Mouse (Mus musculus): ENCODE data around the gene Acvr1. TPM values are rescaled to one million over a fixed set of nuclear protein-coding genes. Genes with fewer than 3 reads are reported as not detected.
A peak's percentile ranks its signal among the peaks of the same experiment; 100 is the strongest.

The Acvr1 gene
- polyA plus RNA-seq, 1 experiment from 2014 or later: 8.0 TPM

DNA sequence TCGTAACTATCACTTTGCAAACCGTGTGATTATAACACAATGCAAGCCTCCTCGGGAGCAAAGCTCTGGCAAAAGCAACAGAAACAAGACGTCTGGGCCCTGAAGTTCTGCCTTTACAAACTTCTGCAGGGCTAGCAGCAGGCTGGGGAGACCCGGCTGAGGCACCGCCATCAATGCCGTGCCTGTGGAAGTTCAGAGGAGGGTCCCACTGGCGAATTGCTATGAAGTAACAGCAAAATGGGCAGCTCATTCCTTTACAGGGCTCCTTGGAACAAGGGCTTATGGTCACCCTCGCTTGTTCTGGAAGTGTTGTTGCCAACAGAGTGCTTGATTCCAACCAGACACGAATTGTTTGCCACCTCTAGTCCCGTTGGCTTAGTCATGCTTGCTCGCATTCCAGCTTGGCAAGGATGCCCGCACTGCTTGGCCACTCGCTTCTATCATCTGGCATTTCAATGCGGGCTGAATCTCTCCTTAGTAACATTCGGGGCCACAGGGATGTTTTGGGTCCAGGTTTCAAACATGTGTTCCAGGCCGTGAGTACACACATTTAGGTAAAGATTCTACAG, 29.9 kb upstream of the Acvr1 start:
- no peak for ATAC-seq (replicated peaks; ENCODE audit: low FRiP score, low TSS enrichment, low read depth)
- Histone ChIP-seq H3K27me3 (replicated peaks; ENCODE audit: control insufficient read depth, insufficient read depth, low read length) (no peaks in the 10 kb centered on the region), H3K9me3 (ENCODE audit: control insufficient read depth, low read length) (no peaks in the 10 kb centered on the region), H3K9ac (ENCODE audit: low read length) (no peak overlapping the region), H3K4me3 (ENCODE audit: low read depth, low read length) (no peak overlapping the region), H3K4me2 (ENCODE audit: low read length) (no peak overlapping the region), H3K4me1 (replicated peaks; ENCODE audit: control insufficient read depth, insufficient read depth, low read length) (peaks cover 13% of the 10 kb centered on the region; the same call in 1 of the 2 replicates), H3K27ac (ENCODE audit: low read depth) (no peak overlapping the region), H3K36me3 (ENCODE audit: control insufficient read depth, insufficient read depth, low read length) (no peaks in the 10 kb centered on the region)
- no peak for DNase-seq (ENCODE audit: low spot score)
- 85% methylated on average over 17 of the region's 17 CpGs for whole genome bisulfite sequencing

GRCm38 (mm10) chr2:58595350-58595749, 28.4 kb upstream of the Acvr1 start:
- DNase-seq (ENCODE audit: low spot score) (no peak), ATAC-seq (replicated peaks; ENCODE audit: low FRiP score, low TSS enrichment, low read depth) (no peak)
- Histone ChIP-seq H3K4me1 (replicated peaks; ENCODE audit: control insufficient read depth, insufficient read depth, low read length) (peaks cover 17% of the 10 kb centered on the region; the same call in 1 of the 2 replicates), H3K9ac (ENCODE audit: low read length) (no peak overlapping the region), H3K36me3 (ENCODE audit: control insufficient read depth, insufficient read depth, low read length) (no peaks in the 10 kb centered on the region), H3K4me3 (ENCODE audit: low read depth, low read length) (no peak overlapping the region), H3K27me3 (replicated peaks; ENCODE audit: control insufficient read depth, insufficient read depth, low read length) (no peaks in the 10 kb centered on the region), H3K4me2 (ENCODE audit: low read length) (0 out of 2 replicates have a peak overlapping the region, but pooled peaks have one; percentile 7), H3K9me3 (ENCODE audit: control insufficient read depth, low read length) (no peaks in the 10 kb centered on the region), H3K27ac (ENCODE audit: low read depth) (peak overlapping the region; percentile 57; the same call in 1 of the 2 replicates)
- WGBS: 27% methylated on average over 9 of the region's 9 CpGs

GRCm38 (mm10) chr2:58590055-58590454, 23.1 kb upstream of the Acvr1 start:
- WGBS: 100% methylated on average over 1 of the region's 1 CpGs
- no peaks in the 10 kb centered on the region for H3K36me3 ChIP-seq (ENCODE audit: control insufficient read depth, insufficient read depth, low read length)
- H3K4me1 ChIP-seq (replicated peaks; ENCODE audit: control insufficient read depth, insufficient read depth, low read length): peaks cover 11% of the 10 kb centered on the region; the same call in 1 of the 2 replicates
- no peaks in the 10 kb centered on the region for H3K9me3 ChIP-seq (ENCODE audit: control insufficient read depth, low read length)
- no peak overlapping the region for H3K4me2 ChIP-seq (ENCODE audit: low read length)
- H3K9ac ChIP-seq (ENCODE audit: low read length): no peak overlapping the region
- no peaks in the 10 kb centered on the region for H3K27me3 ChIP-seq (replicated peaks; ENCODE audit: control insufficient read depth, insufficient read depth, low read length)
- no peak overlapping the region for H3K4me3 ChIP-seq (ENCODE audit: low read depth, low read length)
- peak; percentile 47; the same call in 1 of the 2 replicates for ATAC-seq (replicated peaks; ENCODE audit: low FRiP score, low TSS enrichment, low read depth)
- H3K27ac ChIP-seq (ENCODE audit: low read depth): no peak overlapping the region
- no peak for DNase-seq (ENCODE audit: low spot score)

- H3K36me3 ChIP-seq (ENCODE audit: control insufficient read depth, insufficient read depth, low read length): no peaks in the 10 kb centered on the region
- H3K4me2 ChIP-seq (ENCODE audit: low read length): no peak overlapping the region
- ATAC-seq (replicated peaks; ENCODE audit: low FRiP score, low TSS enrichment, low read depth): no peak
- H3K9me3 ChIP-seq (ENCODE audit: control insufficient read depth, low read length): no peaks in the 10 kb centered on the region
- no peak overlapping the region for H3K9ac ChIP-seq (ENCODE audit: low read length)
- WGBS: 48% methylated on average over 4 of the region's 4 CpGs
- 0 out of 2 replicates have a peak, but pooled peaks cover 9% of the 10 kb centered on the region for H3K4me1 ChIP-seq (replicated peaks; ENCODE audit: control insufficient read depth, insufficient read depth, low read length)
- H3K27ac ChIP-seq (ENCODE audit: low read depth): no peak overlapping the region
- no peak overlapping the region for H3K4me3 ChIP-seq (ENCODE audit: low read depth, low read length)
- no peak for DNase-seq (ENCODE audit: low spot score)
- H3K27me3 ChIP-seq (replicated peaks; ENCODE audit: control insufficient read depth, insufficient read depth, low read length): no peaks in the 10 kb centered on the region
These were observed 22.7 kb upstream of the Acvr1 start for GRCm38 (mm10) chr2:58589637-58590036.

GRCm38 (mm10) chr2:58586311-58586710, 19.4 kb upstream of the Acvr1 start:
- ATAC-seq (replicated peaks; ENCODE audit: low FRiP score, low TSS enrichment, low read depth): no peak

GRCm38 (mm10) chr2:58574167-58574566, 7.2 kb upstream of the Acvr1 start:
- no peak for ATAC-seq (replicated peaks; ENCODE audit: low FRiP score, low TSS enrichment, low read depth)
- 81% methylated on average over 2 of the region's 2 CpGs for WGBS
- Histone ChIP-seq H3K4me1 (replicated peaks; ENCODE audit: control insufficient read depth, insufficient read depth, low read length) (peaks cover 2% of the 10 kb centered on the region; the same call in 1 of the 2 replicates), H3K27me3 (replicated peaks; ENCODE audit: control insufficient read depth, insufficient read depth, low read length) (no peaks in the 10 kb centered on the region), H3K4me3 (ENCODE audit: low read depth, low read length) (no peak overlapping the region), H3K36me3 (ENCODE audit: control insufficient read depth, insufficient read depth, low read length) (no peaks in the 10 kb centered on the region), H3K9me3 (ENCODE audit: control insufficient read depth, low read length) (no peaks in the 10 kb centered on the region), H3K27ac (ENCODE audit: low read depth) (no peak overlapping the region), H3K9ac (ENCODE audit: low read length) (no peak overlapping the region), H3K4me2 (ENCODE audit: low read length) (no peak overlapping the region)
- no peak for DNase-seq (ENCODE audit: low spot score)

More at GRCm38 (mm10) chr2:58586311-58586710, 19.4 kb upstream of the Acvr1 start:
- Histone ChIP-seq H3K4me2 (ENCODE audit: low read length) (no peak overlapping the region), H3K4me3 (ENCODE audit: low read depth, low read length) (no peak overlapping the region), H3K27ac (ENCODE audit: low read depth) (no peak overlapping the region), H3K27me3 (replicated peaks; ENCODE audit: control insufficient read depth, insufficient read depth, low read length) (no peaks in the 10 kb centered on the region), H3K9ac (ENCODE audit: low read length) (no peak overlapping the region), H3K9me3 (ENCODE audit: control insufficient read depth, low read length) (no peaks in the 10 kb centered on the region), H3K36me3 (ENCODE audit: control insufficient read depth, insufficient read depth, low read length) (no peaks in the 10 kb centered on the region), H3K4me1 (replicated peaks; ENCODE audit: control insufficient read depth, insufficient read depth, low read length) (0 out of 2 replicates have a peak, but pooled peaks cover 9% of the 10 kb centered on the region)
- DNase-seq (ENCODE audit: low spot score): no peak
- WGBS: 70% methylated on average over 10 of the region's 10 CpGs

GRCm38 (mm10) chr2:58568841-58569645, 2.1 kb upstream of the Acvr1 start:
- DNase-seq (ENCODE audit: low spot score): no peak
- Histone ChIP-seq H3K9me3 (ENCODE audit: control insufficient read depth, low read length) (no peaks in the 10 kb centered on the region), H3K4me2 (ENCODE audit: low read length) (peak overlapping the region; percentile 68), H3K4me1 (replicated peaks; ENCODE audit: control insufficient read depth, insufficient read depth, low read length) (peaks cover 19% of the 10 kb centered on the region), H3K9ac (ENCODE audit: low read length) (no peak overlapping the region), H3K4me3 (ENCODE audit: low read depth, low read length) (no peak overlapping the region), H3K27ac (ENCODE audit: low read depth) (no peak overlapping the region), H3K36me3 (ENCODE audit: control insufficient read depth, insufficient read depth, low read length) (no peaks in the 10 kb centered on the region), H3K27me3 (replicated peaks; ENCODE audit: control insufficient read depth, insufficient read depth, low read length) (no peaks in the 10 kb centered on the region)
- 69% methylated on average over 4 of the region's 4 CpGs for WGBS
- ATAC-seq (replicated peaks; ENCODE audit: low FRiP score, low TSS enrichment, low read depth): no peak

GRCm38 (mm10) chr2:58567866-58568719, 1.1 kb upstream of the Acvr1 start:
- no peaks in the 10 kb centered on the region for H3K36me3 ChIP-seq (ENCODE audit: control insufficient read depth, insufficient read depth, low read length)

More at GRCm38 (mm10) chr2:58567866-58568719, 1.1 kb upstream of the Acvr1 start:
- Histone ChIP-seq H3K4me3 (ENCODE audit: low read depth, low read length) (peak overlapping the region; percentile 79), H3K27me3 (replicated peaks; ENCODE audit: control insufficient read depth, insufficient read depth, low read length) (no peaks in the 10 kb centered on the region), H3K9me3 (ENCODE audit: control insufficient read depth, low read length) (no peaks in the 10 kb centered on the region), H3K27ac (ENCODE audit: low read depth) (peak overlapping the region; percentile 92), H3K4me1 (replicated peaks; ENCODE audit: control insufficient read depth, insufficient read depth, low read length) (peaks cover 19% of the 10 kb centered on the region), H3K9ac (ENCODE audit: low read length) (peak overlapping the region; percentile 87), H3K4me2 (ENCODE audit: low read length) (peak overlapping the region; percentile 68)
- 7% methylated on average over 12 of the region's 12 CpGs for WGBS
- DNase-seq (ENCODE audit: low spot score) (no peak), ATAC-seq (replicated peaks; ENCODE audit: low FRiP score, low TSS enrichment, low read depth) (no peak)

Data from intestine, embryonic 14.5 days (tissue).